Mouse (Mus musculus) central nervous system, embryonic 18 days (tissue): ENCODE data around the gene Lrrc29. TPM values are rescaled to one million over a fixed set of nuclear protein-coding genes. Genes with fewer than 3 reads are reported as not detected.

Experiments
- polyA plus RNA-seq: library from polyadenylated mRNA; depleted of rRNA; stranded (reverse); fragments of >200 nt; gene quantifications from 2 replicates; pipeline ENCODE4 v1.2.3, GENCODE M21; 2012; rRNA removed

Lrrc29 gene
- 1.2 and 1.4 TPM in 2 replicates for polyA plus RNA-seq

DNA sequence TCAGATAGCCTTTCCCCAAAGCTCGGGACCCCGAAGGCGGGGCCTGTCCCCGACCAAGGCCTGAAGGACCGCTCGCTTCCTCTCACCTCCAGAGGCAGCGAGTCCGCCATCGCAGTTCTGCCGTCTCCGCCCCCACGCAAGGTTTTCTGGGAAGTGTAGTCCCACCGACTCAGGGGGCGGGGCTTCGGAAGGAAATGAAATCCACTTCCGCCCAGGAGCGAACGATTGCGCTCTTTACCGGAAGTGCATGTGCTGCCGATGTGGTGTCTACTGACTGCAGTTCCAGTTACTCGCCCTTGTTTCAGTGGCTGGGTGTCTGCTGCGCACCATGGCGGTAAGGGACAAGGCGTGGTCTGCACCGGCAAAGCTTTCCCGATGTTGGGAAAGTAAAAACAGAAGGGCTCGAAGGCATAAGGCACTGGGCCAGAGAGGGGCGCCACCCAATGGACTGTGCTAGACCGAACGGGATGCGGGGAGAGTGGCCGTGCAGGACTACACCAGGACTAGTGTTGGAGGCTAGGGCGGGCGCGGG is at the start of gene Lrrc29, which contains the start of gene Tmem208:
Gene Lrrc29, minus strand, starts transcription at position 138 of the 532 bp plus-strand sequence.
Gene Tmem208, plus strand, starts transcription at position 214 of the 532 bp plus-strand sequence.

DNA sequence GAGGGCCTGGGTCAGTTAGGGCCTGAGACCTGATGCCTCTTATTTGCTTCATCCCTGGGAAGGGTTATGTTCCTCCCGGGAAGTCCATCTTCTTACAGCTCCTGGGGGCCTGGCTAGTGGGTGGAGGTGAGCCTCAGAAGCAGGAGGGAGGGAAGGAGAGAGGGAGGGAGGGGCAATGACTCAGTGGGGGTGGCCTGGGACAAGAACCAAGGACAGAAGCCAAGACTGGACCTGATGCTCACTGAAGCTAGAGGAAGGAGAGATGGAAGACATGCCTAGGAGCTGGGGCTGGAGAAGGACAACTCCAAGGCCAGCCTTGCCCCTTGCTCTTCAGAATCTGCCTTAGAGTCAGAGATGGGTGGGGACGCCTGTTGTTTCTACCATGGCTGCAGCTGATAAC is 47.0 kb upstream of the Lrrc29 start, which contains the start of gene Plekhg4:
Gene Plekhg4, plus strand, starts transcription at position 243 of the 400 bp plus-strand sequence.

DNA sequence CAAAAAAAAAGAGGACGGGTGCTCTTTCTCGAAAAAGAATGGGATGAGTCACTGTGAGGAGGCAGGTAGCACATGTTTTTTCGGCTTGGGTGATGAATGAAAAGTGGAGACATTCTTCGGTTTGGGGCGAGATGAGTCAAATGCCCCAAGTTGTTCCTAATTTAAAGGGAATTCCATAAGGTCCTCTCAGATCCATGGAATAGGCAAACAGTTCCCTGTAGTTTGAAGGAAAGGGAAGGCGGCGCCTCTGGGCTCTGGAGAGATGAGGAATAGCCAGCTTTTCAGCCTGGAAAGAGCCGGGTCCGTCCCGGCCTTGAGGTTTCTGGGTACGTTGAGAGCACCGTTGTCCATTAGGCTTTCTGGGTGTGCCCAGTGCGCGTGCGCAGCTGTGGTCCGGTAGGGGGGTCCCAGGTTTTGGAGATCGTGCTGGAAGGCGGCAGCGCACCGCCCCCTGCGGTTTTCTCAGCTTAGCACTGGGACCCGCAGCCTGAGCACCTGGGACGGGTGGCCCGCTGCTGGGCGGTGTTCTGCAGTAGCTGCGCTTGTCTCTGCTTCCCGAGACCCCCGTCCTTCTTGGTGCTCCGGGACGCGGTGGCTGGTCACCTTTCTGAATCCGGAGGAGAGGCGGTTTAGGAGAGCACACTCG is 22.5 kb upstream of the Lrrc29 start, which contains the start of gene Slc9a5:
Gene Slc9a5, plus strand, starts transcription at position 394 of the 646 bp plus-strand sequence.

DNA sequence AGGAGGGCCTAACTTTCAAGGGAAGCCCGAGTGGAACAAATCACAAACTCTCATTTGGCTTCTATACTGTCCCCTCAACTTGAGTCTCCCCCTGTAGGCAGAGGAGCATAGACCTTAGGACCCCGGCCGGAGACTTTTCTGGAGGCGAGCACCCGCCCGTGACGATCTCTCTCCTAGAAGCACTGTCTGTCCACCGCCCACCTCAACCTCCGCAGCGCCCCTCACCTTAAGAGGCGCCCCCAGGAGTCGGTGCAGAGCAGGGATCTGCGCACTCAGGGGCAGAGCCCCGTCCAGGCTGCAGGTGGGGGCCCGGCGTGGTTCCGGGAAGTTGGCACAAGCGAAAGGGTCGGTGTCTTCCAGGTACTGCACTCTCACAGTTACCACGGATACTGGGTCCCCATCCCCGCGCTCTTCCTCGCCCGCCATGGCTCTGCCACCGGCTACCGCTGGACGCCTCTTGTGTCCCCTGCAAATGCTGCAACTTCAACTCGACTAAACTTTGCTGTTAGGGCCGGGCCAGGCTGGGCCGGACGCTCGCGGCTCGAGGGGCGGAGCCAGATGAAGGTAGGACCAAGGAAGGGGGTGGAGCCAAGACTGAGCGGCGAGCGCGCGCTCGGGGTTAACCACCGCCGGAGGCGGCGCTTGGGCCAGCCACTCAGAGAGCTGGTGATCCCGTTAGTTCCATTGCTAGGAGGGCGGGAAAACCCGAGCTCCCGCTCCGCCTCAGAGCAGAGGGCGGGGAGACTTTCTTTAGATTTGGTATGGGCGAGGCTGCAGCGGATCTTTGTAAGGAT is 21.5 kb upstream of the Lrrc29 start, which contains the start of gene Fhod1:
Gene Fhod1, minus strand, starts transcription at position 526 of the 794 bp plus-strand sequence.

DNA sequence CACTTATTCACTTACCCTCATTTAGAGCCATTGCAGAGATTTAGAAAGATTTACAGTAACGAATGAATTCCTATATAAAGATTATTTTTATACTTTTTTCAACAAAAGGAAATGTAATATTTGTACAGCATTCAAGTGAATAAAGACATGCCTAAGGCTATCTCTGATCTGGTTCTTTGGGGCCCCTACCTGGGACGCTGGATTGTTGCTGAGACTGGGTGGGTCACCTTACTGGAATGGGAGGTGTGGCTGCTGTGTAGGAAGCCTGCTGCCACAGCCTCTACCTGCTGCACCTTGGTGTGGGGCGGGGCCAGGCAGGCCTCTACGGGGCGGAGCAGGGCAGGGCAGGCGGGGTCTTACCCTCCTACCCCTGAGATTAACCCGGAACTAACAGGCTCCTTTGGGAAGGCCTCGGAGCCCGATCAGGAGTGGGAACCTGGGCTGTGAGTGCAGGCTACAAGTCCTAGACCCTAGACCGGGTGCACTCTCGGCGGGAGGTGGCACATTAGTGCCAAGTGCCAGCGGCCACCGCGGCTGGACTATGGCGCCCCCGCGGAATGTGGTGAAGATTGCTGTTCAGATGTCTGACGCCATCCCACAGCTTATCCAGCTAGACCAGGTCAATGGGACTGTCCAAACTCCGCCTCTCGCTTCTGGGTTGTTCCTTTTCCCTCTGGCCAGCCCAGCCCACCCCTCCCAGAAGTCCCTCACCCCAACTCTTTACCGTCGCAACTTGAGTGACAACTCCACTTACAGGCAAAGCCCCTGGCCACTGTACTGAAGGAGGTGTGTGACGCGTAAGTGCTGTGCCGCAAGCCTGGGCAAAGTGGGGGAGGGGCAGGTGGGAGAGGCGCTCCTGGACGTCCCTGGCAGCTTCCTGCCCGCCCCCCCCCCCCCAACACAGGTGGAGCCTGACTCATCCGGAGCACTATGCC is 20.6 kb downstream of the Lrrc29 start, which contains the start of gene Elmo3:
Gene Elmo3, plus strand, starts transcription at position 391 of the 935 bp plus-strand sequence.

DNA sequence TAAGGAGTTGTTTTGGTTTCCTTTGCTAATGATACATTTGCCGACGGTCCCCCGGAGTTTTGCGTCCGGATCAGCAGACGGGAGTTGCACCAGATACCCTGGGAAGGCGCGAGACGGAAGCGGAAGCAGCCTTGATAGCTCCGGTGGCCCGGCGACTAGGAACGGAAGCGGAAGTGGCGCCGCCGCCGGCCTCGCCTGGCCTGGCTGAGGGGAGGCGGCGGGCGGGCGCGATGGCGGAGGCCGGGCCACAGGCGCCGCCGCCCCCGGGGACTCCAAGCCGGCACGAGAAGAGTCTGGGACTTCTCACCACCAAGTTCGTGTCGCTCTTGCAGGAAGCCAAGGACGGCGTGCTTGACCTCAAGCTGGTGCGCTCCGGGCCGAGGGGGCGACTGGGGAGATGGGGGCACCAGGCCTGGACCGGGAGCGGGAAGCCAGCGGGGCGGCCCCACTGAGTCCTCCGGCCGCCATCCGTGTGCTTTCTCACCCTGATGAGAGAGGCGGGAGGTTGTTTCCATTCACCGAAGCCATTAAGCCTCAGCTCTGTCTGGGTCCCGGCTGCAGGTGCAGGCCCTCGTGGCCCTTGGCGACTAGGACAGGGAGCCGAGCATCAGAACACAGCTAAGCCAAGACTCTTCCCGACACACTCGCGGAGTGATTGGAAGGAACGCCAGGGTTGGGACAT is 28.4 kb downstream of the Lrrc29 start, which contains the start of gene E2f4:
Gene E2f4, plus strand, starts transcription at position 153 of the 682 bp plus-strand sequence.

DNA sequence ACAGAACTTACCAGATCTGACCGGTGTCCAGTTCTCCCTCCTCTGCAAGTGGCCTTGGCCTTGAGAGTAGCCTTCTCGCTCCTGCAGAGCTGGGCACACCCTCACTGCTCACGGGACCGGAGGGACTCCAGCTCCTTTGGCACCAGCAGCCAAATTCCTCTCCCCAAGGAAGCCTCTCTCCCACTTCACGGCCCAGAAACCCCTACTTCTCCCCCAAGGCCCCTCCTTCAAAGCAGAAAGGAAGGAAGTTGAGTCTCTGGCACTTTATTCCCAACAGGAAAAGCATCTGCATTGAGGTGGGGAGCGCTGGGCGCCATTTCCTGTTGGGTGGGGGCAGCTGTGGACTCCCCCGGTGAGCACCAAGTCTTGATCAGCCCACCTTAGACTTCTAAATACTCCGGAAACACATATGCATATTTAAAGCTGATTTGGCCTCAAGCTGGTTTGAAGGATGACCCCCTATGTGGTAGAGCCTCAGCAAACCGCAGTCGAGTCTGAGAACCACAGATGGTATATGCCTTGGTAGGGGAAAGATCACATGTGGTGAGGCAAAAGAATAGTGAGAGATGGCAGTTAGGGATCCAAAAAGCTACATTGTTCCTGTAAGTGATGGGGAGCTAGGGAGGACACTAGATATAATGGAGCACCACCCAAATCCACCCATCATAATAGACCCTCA is 30.0 kb downstream of the Lrrc29 start, which contains the start of gene Exoc3l:
Gene Exoc3l, minus strand, starts transcription at position 207 of the 679 bp plus-strand sequence.

DNA sequence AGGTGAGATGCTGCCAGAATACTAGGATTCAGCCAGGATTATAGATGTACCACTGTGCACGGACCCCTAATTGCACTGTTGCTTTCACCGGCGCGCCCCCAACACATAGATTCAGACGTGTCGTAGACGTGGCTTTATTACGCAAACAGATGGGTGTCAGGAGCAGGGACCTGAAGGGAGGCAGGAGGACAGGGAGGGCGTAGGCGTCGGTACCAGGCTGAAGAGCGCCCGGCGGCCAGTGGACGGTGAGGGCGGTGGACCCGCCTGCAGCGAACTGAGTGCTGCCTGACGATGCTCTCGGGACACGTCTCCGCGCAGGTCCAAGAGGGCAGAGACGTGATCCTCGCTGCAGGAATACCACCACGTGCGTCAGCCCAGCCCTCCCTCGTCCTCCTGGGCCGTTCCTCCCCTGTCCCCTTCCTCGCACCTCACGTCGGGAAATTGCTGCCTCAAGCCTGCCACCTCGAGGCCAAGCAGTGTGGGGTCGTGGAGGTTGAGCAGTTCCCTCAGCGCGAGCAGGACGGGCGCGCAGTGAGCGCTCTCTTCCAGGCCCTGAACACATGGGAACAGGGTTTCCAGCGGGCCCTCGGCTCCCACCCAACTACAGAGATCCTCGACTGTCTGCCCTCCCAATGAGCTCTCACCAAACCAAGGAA is 36.1 kb downstream of the Lrrc29 start, which contains the start of gene 4931428F04Rik:
Gene 4931428F04Rik, minus strand, starts transcription at position 60 of the 656 bp plus-strand sequence.

DNA sequence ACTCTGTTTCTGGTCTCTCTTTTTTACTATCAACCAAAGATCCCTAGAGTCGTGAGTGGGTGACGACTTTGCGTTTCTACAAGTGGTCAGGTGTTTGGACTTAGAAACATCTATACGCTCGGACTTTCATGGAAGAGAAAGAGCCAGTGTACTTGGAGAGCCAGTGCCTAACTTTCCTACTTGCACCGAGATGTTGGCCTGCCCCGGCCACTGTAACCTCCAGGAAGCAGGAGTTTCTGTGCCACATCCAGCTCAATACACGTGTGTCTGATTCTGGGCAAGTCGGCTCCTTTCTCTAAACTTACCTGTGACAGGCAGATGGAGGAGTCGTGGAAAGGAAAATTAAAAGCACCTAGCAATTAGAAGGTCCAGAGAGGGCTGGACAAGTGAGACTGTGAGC is 50.2 kb downstream of the Lrrc29 start, which contains the start of gene Nol3:
Gene Nol3, plus strand, starts transcription at position 301 of the 400 bp plus-strand sequence.

DNA sequence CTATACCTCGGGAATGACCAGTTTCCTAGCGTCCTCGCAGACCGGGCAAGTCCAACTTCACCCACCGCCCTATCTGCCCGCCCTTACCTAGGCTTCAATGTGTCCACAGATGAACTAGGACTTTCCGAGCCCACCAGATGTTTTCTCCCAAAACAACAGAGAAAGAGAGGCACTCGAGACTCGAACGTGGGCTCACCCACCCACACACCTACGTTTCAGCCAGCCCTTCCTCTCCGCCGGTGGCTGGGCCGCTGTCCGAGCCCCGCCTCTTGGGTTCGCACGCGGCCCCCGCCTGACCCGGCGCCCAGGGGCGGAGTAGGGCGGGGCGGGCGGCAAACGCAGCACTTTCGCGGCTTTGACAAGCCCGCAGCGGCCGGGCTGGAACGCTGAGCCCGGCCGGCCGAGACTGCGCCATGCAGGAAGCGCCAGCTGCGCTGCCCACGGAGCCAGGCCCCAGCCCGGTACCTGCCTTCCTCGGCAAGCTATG is 56.6 kb downstream of the Lrrc29 start, which contains the start of gene Hsf4:
Gene Hsf4, plus strand, starts transcription at position 341 of the 487 bp plus-strand sequence.

DNA sequence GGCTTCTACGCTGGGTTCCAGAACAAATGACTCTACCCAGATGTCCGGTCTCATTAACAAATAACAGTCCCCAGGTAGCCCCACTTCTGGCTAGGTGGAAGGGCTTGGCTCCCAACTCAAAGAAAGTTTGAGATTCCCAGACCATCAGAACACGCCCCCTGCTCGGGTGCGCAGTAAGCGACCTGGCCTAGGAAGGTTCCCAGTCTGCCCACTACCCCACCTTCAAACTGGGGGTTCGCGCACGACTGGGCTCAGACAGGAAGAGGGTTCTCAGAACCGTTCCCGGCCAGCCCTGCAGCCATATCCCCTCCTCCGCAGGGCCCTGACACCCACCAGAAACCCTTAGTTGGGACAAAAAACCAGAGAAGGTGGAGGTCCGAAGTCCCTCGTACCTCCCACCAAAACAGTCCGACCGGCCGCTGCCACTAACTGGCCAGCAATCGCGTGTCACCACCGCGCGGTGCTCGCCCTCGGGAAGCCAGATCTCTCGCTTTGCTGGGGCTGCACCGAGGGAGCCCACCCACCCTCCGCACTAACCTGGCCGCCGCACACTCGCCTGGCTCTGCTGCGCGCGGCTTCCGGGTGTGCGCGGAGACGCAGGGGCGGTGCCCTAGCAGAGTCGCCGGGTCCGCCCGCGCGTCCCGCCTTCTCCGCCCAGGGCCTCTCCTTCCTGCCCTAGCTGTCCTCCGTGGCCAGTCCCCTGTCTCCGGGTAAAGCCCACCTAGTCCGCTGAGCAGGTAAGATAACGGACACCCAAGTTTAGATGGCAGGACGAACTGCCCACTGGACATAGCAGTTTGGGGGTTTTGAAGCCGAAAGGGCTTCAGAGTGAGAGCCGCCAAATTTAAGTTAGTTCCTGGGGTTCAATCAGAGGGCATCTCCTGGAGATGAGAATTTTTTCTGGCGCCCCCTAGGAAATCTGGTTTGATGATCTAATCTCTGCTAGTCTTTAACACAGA is 61.8 kb downstream of the Lrrc29 start, which contains the start of the genes Tradd and Fbxl8:
Gene Tradd, minus strand, starts transcription at position 586 of the 959 bp plus-strand sequence.
Gene Fbxl8, plus strand, starts transcription at position 625 of the 959 bp plus-strand sequence.

Other genes starting within 250 kb of the Lrrc29 start
- not detected in 2 replicates for gene Ces3b, start 242.5 kb downstream of the Lrrc29 start, polyA plus RNA-seq
- gene Ces4a, start 194.5 kb downstream of the Lrrc29 start, polyA plus RNA-seq, result 0.04 and 0.08 TPM in 2 replicates
- gene Cbfb, start 155.6 kb downstream of the Lrrc29 start, polyA plus RNA-seq, result 27.4 and 27.6 TPM in 2 replicates
- gene D230025D16Rik, start 101.1 kb downstream of the Lrrc29 start, polyA plus RNA-seq, result 37.4 and 39.4 TPM in 2 replicates
- 5.6 and 7.8 TPM in 2 replicates for gene B3gnt9, start 71.1 kb downstream of the Lrrc29 start, polyA plus RNA-seq
- gene Tradd, start 61.7 kb downstream of the Lrrc29 start, polyA plus RNA-seq, result 9.0 and 10.3 TPM in 2 replicates
- 1.2 and 1.5 TPM in 2 replicates for gene Fbxl8, start 61.6 kb downstream of the Lrrc29 start, polyA plus RNA-seq
- 0.66 and 1.0 TPM in 2 replicates for gene Hsf4, start 56.5 kb downstream of the Lrrc29 start, polyA plus RNA-seq
- gene Nol3, start 50.1 kb downstream of the Lrrc29 start, polyA plus RNA-seq, result 2.1 and 2.2 TPM in 2 replicates
- gene 4931428F04Rik, start 36.4 kb downstream of the Lrrc29 start, polyA plus RNA-seq, result 173 and 209 TPM in 2 replicates
- 8.0 and 9.1 TPM in 2 replicates for gene Exoc3l, start 30.2 kb downstream of the Lrrc29 start, polyA plus RNA-seq
- gene E2f4, start 28.6 kb downstream of the Lrrc29 start, polyA plus RNA-seq, result 73.3 and 73.4 TPM in 2 replicates
- gene Elmo3, start 20.7 kb downstream of the Lrrc29 start, polyA plus RNA-seq, result 1.3 and 1.8 TPM in 2 replicates
- 119 and 132 TPM in 2 replicates for gene Tmem208, start 76 bp upstream of the Lrrc29 start, polyA plus RNA-seq
- gene Fhod1, start 21.7 kb upstream of the Lrrc29 start, polyA plus RNA-seq, result 3.7 and 4.6 TPM in 2 replicates
- 59.2 and 61.5 TPM in 2 replicates for gene Slc9a5, start 22.6 kb upstream of the Lrrc29 start, polyA plus RNA-seq
- gene Plekhg4, start 47.0 kb upstream of the Lrrc29 start, polyA plus RNA-seq, result 14.5 and 17.4 TPM in 2 replicates
- 0.04 and 0.09 TPM in 2 replicates for gene Kctd19, start 87.2 kb upstream of the Lrrc29 start, polyA plus RNA-seq
- 0.47 and 0.82 TPM in 2 replicates for gene Lrrc36, start 87.3 kb upstream of the Lrrc29 start, polyA plus RNA-seq
- 99.4 and 162 TPM in 2 replicates for gene Tppp3, start 145.2 kb upstream of the Lrrc29 start, polyA plus RNA-seq
- gene Zdhhc1, start 170.6 kb upstream of the Lrrc29 start, polyA plus RNA-seq, result 38.3 and 39.3 TPM in 2 replicates
- gene Hsd11b2, start 192.5 kb upstream of the Lrrc29 start, polyA plus RNA-seq, result 0.85 and 3.1 TPM in 2 replicates
- gene Atp6v0d1, start 239.8 kb upstream of the Lrrc29 start, polyA plus RNA-seq, result 254 and 273 TPM in 2 replicates